Mouse (Mus musculus): Measurements from ENCODE around the gene Frmd8. TPM values are rescaled to one million over a fixed set of nuclear protein-coding genes. Genes with fewer than 3 reads are reported as not detected.

The Frmd8 gene
- total and polyA plus RNA-seq, 2 experiments from 2014 or later: 11.7 to 19.1 TPM

DNA sequence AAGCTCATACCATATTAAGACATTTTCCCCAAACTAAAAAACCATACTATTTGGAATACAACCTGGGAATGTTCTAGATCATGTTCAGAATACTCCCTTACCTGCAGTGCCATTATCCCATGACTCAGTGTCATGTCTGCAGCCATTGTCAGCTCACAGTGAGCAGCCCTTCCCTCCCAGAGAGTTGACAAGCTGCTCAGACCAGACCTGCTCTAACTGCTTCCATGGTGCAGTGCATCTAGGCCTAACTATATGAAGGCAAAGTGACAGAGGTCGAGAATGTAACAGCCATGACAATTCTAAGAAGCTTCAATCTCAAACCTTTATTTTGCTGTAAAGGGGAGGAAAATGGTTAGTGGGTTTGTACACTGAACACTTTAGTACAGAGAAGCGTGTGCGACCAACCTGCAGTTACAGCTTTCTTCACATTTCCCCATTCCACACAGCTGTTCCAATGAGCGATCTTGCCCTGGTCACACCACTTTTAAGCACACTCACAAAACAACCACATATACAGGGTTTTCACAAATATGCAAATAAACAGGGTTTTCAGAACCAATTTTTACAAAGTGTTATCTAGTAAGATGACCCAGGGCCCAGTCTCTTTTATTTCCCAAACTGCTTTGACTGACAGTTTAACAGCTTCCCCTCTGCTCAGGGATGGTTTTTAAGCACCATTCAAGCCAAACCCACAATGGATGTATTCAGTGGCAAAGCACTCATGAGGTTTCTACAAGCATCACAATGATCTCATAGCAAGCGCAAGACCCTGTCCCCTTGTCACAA, 32.9 kb downstream of the Frmd8 start:
- DNase-seq (ENCODE audit: low spot score) (no peak), ATAC-seq (ENCODE audit: low FRiP score) (no peak)
- Histone ChIP-seq H3K9ac (replicated peaks; ENCODE audit: low read length, poor library complexity, severe bottlenecking) (no peak overlapping the region), H3K27ac (ENCODE audit: low read depth, low read length) (0 out of 2 replicates have a peak overlapping the region, but pooled peaks have one; percentile 3), H3K27me3 (ENCODE audit: insufficient read depth, low read length) (no peaks in the 10 kb centered on the region), H3K9me3 (ENCODE audit: low read length) (no peaks in the 10 kb centered on the region), H3K4me2 (ENCODE audit: low read depth, low read length, poor library complexity, severe bottlenecking) (no peak overlapping the region), H3K4me3 (ENCODE audit: low read depth, low read length) (no peak overlapping the region), H3K36me3 (ENCODE audit: insufficient read depth, low read length) (no peaks in the 10 kb centered on the region), H3K4me1 (ENCODE audit: insufficient read depth, low read length) (peaks cover 17% of the 10 kb centered on the region)
- TF ChIP-seq CTCF (IDR thresholded peaks at IDR 0.05): no peak
- WGBS: 62% methylated on average over 5 of the region's 5 CpGs

DNA sequence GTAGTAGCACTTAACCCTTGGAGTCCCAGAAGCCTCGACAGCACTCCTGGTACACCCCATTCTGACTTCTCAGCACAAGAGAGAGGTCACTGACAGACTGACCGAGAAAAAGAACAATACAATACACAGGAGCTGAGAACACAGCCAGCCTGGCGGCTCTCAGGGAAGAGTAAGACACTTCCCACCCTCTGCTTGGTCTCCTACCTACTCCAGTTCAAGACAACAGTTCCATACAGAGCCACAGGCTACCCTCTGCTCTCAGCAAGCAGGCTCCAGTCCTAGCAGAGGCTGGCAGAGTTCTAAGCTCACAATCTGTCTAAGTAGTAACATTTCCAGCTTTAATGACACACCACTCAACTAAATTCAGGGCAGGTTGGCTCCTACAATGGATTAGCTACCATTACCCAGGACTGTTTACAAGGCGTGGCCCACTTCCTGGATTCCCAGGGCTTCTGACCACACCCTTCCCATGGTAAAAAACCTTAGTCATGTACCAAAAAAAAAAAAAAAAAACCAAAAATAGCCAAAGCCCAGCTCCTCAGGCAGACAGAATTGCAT, 33.6 kb downstream of the Frmd8 start:
- H3K4me2 ChIP-seq (ENCODE audit: low read depth, low read length, poor library complexity, severe bottlenecking): no peak overlapping the region
- no peak overlapping the region for H3K9ac ChIP-seq (replicated peaks; ENCODE audit: low read length, poor library complexity, severe bottlenecking)
- H3K4me3 ChIP-seq (ENCODE audit: low read depth, low read length): no peak overlapping the region
- peaks cover 16% of the 10 kb centered on the region for H3K4me1 ChIP-seq (ENCODE audit: insufficient read depth, low read length)
- no peak overlapping the region for H3K27ac ChIP-seq (ENCODE audit: low read depth, low read length)
- ATAC-seq (ENCODE audit: low FRiP score): no peak
- 61% methylated on average over 4 of the region's 4 CpGs for WGBS
- no peaks in the 10 kb centered on the region for H3K9me3 ChIP-seq (ENCODE audit: low read length)
- TF ChIP-seq CTCF (IDR thresholded peaks at IDR 0.05): no peak
- no peak for DNase-seq (ENCODE audit: low spot score)
- no peaks in the 10 kb centered on the region for H3K27me3 ChIP-seq (ENCODE audit: insufficient read depth, low read length)
- H3K36me3 ChIP-seq (ENCODE audit: insufficient read depth, low read length): no peaks in the 10 kb centered on the region

- Histone ChIP-seq H3K36me3 (ENCODE audit: insufficient read depth, low read length) (no peaks in the 10 kb centered on the region), H3K9me3 (ENCODE audit: low read length) (no peaks in the 10 kb centered on the region), H3K4me2 (ENCODE audit: low read depth, low read length, poor library complexity, severe bottlenecking) (no peak overlapping the region), H3K9ac (replicated peaks; ENCODE audit: low read length, poor library complexity, severe bottlenecking) (no peak overlapping the region), H3K4me1 (ENCODE audit: insufficient read depth, low read length) (peaks cover 16% of the 10 kb centered on the region), H3K4me3 (ENCODE audit: low read depth, low read length) (no peak overlapping the region), H3K27ac (ENCODE audit: low read depth, low read length) (no peak overlapping the region), H3K27me3 (ENCODE audit: insufficient read depth, low read length) (no peaks in the 10 kb centered on the region)
- 91% methylated on average over 9 of the region's 9 CpGs for WGBS
- TF ChIP-seq CTCF (IDR thresholded peaks at IDR 0.05): no peak
- ATAC-seq (ENCODE audit: low FRiP score): no peak
- no peak for DNase-seq (ENCODE audit: low spot score)
Measured at GRCm38 (mm10) chr19:5840890-5841388, 34.1 kb downstream of the Frmd8 start.

DNA sequence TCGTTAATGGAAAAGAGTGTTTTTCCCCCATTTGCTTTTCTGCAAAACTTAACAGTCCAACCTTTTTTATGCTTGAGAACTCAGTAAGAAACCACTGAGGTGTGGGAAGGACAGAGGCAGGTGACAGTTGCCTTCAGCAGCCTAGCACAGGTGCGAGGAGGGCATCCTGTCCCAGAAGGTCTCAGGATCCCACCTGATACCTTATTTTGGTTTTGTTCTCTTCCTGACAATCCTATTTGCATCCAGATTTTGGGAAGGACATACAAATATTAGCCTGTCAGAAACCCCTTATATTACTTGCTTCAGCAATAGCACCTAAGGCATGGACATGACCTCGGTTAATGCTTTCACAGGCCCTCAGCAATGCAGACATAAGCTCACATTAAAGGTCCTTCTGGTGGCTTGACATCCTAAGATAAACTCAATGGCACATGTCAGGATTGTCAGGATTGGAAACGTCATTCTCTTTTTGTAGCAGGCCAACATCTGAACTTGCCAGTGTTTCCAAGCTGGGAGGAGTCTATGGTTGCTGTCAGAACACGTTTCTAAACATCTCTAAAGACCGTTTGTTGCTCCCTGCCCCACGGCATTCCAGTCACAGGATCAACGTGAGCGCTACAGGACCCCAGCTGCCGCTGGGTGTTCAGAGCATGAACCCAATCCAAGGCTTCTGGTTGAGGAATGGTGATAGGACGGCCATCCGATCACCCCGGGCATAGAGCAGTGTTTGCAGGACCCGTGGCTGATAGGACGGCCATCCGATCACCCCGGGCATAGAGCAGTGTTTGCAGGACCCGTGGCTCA, 34.8 kb downstream of the Frmd8 start:
- H3K4me1 ChIP-seq (ENCODE audit: insufficient read depth, low read length): peaks cover 13% of the 10 kb centered on the region
- H3K9ac ChIP-seq (replicated peaks; ENCODE audit: low read length, poor library complexity, severe bottlenecking): no peak overlapping the region
- no peak for DNase-seq (ENCODE audit: low spot score)
- H3K4me3 ChIP-seq (ENCODE audit: low read depth, low read length): no peak overlapping the region
- no peak overlapping the region for H3K27ac ChIP-seq (ENCODE audit: low read depth, low read length)
- ATAC-seq (ENCODE audit: low FRiP score): no peak
- no peaks in the 10 kb centered on the region for H3K9me3 ChIP-seq (ENCODE audit: low read length)
- no peak overlapping the region for H3K4me2 ChIP-seq (ENCODE audit: low read depth, low read length, poor library complexity, severe bottlenecking)
- no peak for TF ChIP-seq CTCF (IDR thresholded peaks at IDR 0.05)
- 71% methylated on average over 18 of the region's 18 CpGs for WGBS
- no peaks in the 10 kb centered on the region for H3K27me3 ChIP-seq (ENCODE audit: insufficient read depth, low read length)
- H3K36me3 ChIP-seq (ENCODE audit: insufficient read depth, low read length): no peaks in the 10 kb centered on the region

DNA sequence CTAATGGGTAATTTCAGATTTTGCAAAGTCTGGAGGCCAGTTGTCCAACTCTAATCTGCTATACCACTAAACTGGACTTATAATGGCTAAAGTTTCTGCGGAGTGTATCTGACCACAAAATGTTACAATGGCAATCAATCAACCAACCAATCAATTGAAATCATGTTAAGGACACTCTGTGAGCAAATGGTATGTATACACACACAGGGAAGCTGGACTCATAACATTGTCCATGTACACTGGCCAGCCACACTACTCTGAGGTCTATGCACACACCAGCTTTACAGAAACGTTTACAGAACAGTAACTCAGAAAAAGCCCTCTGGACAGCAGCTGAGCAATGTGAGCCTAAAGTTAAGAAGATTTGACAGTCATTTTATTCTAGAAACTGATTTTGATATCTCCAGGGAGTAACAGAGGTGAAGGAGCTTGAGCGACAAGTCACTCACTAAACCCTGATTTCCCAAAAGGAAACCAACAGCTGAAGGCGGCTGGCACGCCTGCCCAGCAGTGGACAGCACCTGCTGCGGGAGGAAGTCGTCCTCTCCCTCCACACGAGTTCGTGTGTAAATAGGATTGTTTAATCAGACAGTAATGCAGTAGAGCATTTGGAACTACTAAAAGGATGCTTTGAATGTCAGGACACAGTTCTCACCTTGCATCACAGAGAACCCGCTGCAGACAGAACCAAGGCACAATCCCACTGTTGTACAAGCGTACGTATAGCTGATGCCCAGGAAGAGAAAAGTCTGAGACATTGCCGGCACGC, 35.6 kb downstream of the Frmd8 start:
- H3K27me3 ChIP-seq (ENCODE audit: insufficient read depth, low read length): no peaks in the 10 kb centered on the region
- peaks cover 6% of the 10 kb centered on the region for H3K4me1 ChIP-seq (ENCODE audit: insufficient read depth, low read length)
- no peak overlapping the region for H3K4me2 ChIP-seq (ENCODE audit: low read depth, low read length, poor library complexity, severe bottlenecking)
- DNase-seq (ENCODE audit: low spot score) (no peak), ATAC-seq (ENCODE audit: low FRiP score) (no peak)
- H3K4me3 ChIP-seq (ENCODE audit: low read depth, low read length): no peak overlapping the region
- H3K9me3 ChIP-seq (ENCODE audit: low read length): no peaks in the 10 kb centered on the region
- H3K27ac ChIP-seq (ENCODE audit: low read depth, low read length): no peak overlapping the region
- 0 out of 2 replicates have a peak overlapping the region, but pooled peaks have one; percentile 19 for H3K9ac ChIP-seq (replicated peaks; ENCODE audit: low read length, poor library complexity, severe bottlenecking)
- TF ChIP-seq CTCF (IDR thresholded peaks at IDR 0.05): no peak
- WGBS: 60% methylated on average over 14 of the region's 14 CpGs
- H3K36me3 ChIP-seq (ENCODE audit: insufficient read depth, low read length): no peaks in the 10 kb centered on the region
